Mouse (Mus musculus) forebrain, embryonic 12.5 days (tissue): Measurements from ENCODE around the gene Dynlrb1. TPM values are rescaled to one million over a fixed set of nuclear protein-coding genes. Genes with fewer than 3 reads are reported as not detected.

Experiments
- ATAC-seq: fragments of 200-750 bp; cut with Nextera tagmentation; 2 replicates; pipeline ENCODE4 v1.8.0; 2017; ENCODE audit warnings: moderate TSS enrichment; ENCODE audit not compliant: low FRiP score
- H3K27ac ChIP-seq: fragments of 300-500 bp; sonication (generic); 2 replicates; pipeline ENCODE4 v1.5.1; 2016; ENCODE audit warnings: mild to moderate bottlenecking
- H3K27me3 ChIP-seq: fragments of 300-500 bp; sonication (generic); 2 replicates; pipeline ENCODE4 v1.6.1; 2016; ENCODE audit warnings: mild to moderate bottlenecking
- H3K36me3 ChIP-seq: fragments of 300-500 bp; sonication (generic); replicated peaks from 2 replicates; pipeline ENCODE4 v1.6.1; 2016; ENCODE audit warnings: mild to moderate bottlenecking
- H3K4me1 ChIP-seq: fragments of 300-500 bp; sonication (generic); 2 replicates; pipeline ENCODE4 v1.6.1; 2016
- H3K4me2 ChIP-seq: fragments of 300-500 bp; sonication (generic); 2 replicates; pipeline ENCODE4 v1.6.1; 2016; ENCODE audit warnings: mild to moderate bottlenecking, moderate library complexity
- H3K4me3 ChIP-seq: fragments of 300-500 bp; sonication (generic); replicated peaks from 2 replicates; pipeline ENCODE4 v1.5.1; 2016; ENCODE audit warnings: mild to moderate bottlenecking
- H3K9ac ChIP-seq: fragments of 300-500 bp; sonication (generic); 2 replicates; pipeline ENCODE4 v1.6.1; 2016; ENCODE audit warnings: mild to moderate bottlenecking
- H3K9me3 ChIP-seq: fragments of 300-500 bp; sonication (generic); 2 replicates; pipeline ENCODE4 v1.6.1; 2016
- WGBS: fragments of 180-500 bp; shearing (Covaris S2); methylation state at CpG from one replicate; pipeline ENCODE4 v1.1.7; 2016; 5-methylcytosine and 5-hydroxymethylcytosine counted together
- polyA plus RNA-seq: library from polyadenylated mRNA; unstranded; fragments of >200 nt; fragmentation: Nextera tagmentation; extraction: Ambion mirVana; gene quantifications from 2 replicates; pipeline ENCODE4 v1.2.1, GENCODE M21; 2016

The Dynlrb1 gene
- polyA plus RNA-seq, 1 experiment from 2014 or later, result 447 TPM

DNA sequence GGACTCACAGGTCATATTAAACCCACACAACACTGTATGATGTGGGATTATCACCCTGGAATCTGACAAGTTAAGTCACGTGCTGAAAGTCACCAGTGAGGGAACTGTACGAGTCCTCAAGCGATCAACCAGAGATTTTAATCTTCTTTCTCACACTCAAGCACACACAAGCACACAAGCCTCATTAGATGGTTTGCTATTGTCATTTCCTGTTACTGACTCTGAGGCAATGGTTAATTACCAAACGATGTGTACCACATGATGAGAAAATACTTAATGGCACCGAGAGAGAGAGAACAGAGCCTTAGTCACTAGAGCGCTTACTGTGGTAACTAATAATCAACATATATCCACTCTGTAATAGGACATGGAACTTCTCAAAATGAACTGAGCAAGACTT, 49.4 kb downstream of the Dynlrb1 start:
- 82% methylated on average over 6 of the region's 6 CpGs for WGBS
- Histone ChIP-seq H3K4me1 (no peaks in the 10 kb centered on the region), H3K4me3 (no peak overlapping the region), H3K9ac (no peak overlapping the region), H3K4me2 (no peak overlapping the region), H3K27ac (no peak overlapping the region), H3K27me3 (no peaks in the 10 kb centered on the region), H3K9me3 (no peaks in the 10 kb centered on the region), H3K36me3 (peaks cover 35% of the 10 kb centered on the region)
- no peak for ATAC-seq

- no peak overlapping the region for H3K4me3 ChIP-seq
- H3K9ac ChIP-seq, result no peak overlapping the region
- peaks cover 53% of the 10 kb centered on the region for H3K36me3 ChIP-seq
- H3K4me2 ChIP-seq, result no peak overlapping the region
- 93% methylated on average over 4 of the region's 4 CpGs for WGBS
- no peak for ATAC-seq
- H3K27me3 ChIP-seq, result no peaks in the 10 kb centered on the region
- H3K9me3 ChIP-seq, result no peaks in the 10 kb centered on the region
- no peak overlapping the region for H3K27ac ChIP-seq
- no peaks in the 10 kb centered on the region for H3K4me1 ChIP-seq
These were observed 51.3 kb downstream of the Dynlrb1 start for GRCm38 (mm10) chr2:155287456-155288250.

- ATAC-seq, result no peak
- Histone ChIP-seq H3K4me3 (no peak overlapping the region), H3K9me3 (no peaks in the 10 kb centered on the region), H3K27me3 (no peaks in the 10 kb centered on the region), H3K9ac (no peak overlapping the region), H3K27ac (no peak overlapping the region), H3K4me1 (no peaks in the 10 kb centered on the region), H3K4me2 (no peak overlapping the region), H3K36me3 (peaks cover 43% of the 10 kb centered on the region)
- WGBS, result 90% methylated on average over 8 of the region's 8 CpGs
These were observed 53.7 kb downstream of the Dynlrb1 start for GRCm38 (mm10) chr2:155290066-155290465.

GRCm38 (mm10) chr2:155293382-155293781, 57.0 kb downstream of the Dynlrb1 start:
- Histone ChIP-seq H3K4me1 (no peaks in the 10 kb centered on the region), H3K4me3 (no peak overlapping the region), H3K9ac (no peak overlapping the region), H3K36me3 (peaks cover 69% of the 10 kb centered on the region), H3K27ac (no peak overlapping the region), H3K4me2 (no peak overlapping the region), H3K9me3 (no peaks in the 10 kb centered on the region), H3K27me3 (no peaks in the 10 kb centered on the region)
- 84% methylated on average over 2 of the region's 2 CpGs for WGBS
- ATAC-seq, result no peak

DNA sequence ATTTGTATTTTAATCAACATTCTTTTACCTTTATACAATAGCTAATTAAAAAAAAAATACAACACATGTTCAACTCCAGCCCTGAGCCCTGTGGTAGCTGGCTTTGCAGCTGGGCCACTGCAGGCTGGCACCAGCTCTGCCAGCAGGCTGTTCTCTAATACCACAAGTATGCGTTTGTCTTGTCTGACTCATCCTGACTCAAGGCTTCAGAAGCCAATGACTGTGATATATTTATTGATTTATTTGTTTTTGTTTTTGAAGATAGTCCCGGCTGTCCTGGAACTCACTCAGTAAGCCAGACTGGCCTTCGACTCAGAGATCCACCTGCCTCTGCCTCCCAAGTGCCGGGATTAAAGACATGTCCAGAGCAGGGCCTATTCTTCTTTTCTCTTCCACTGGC, 57.6 kb downstream of the Dynlrb1 start:
- Histone ChIP-seq H3K27me3 (no peaks in the 10 kb centered on the region), H3K4me1 (no peaks in the 10 kb centered on the region), H3K9ac (no peak overlapping the region), H3K9me3 (no peaks in the 10 kb centered on the region), H3K4me2 (no peak overlapping the region), H3K27ac (no peak overlapping the region), H3K4me3 (no peak overlapping the region), H3K36me3 (peaks cover 75% of the 10 kb centered on the region)
- ATAC-seq, result no peak
- 90% methylated on average over 4 of the region's 4 CpGs for WGBS

GRCm38 (mm10) chr2:155295453-155295852, 59.1 kb downstream of the Dynlrb1 start:
- H3K4me3 ChIP-seq, result no peak overlapping the region
- no peaks in the 10 kb centered on the region for H3K27me3 ChIP-seq
- WGBS, result 96% methylated on average over 6 of the region's 6 CpGs
- ATAC-seq, result no peak
- peaks cover 80% of the 10 kb centered on the region for H3K36me3 ChIP-seq
- H3K9me3 ChIP-seq, result no peaks in the 10 kb centered on the region
- no peak overlapping the region for H3K9ac ChIP-seq
- no peak overlapping the region for H3K27ac ChIP-seq
- H3K4me2 ChIP-seq, result no peak overlapping the region
- no peaks in the 10 kb centered on the region for H3K4me1 ChIP-seq

DNA sequence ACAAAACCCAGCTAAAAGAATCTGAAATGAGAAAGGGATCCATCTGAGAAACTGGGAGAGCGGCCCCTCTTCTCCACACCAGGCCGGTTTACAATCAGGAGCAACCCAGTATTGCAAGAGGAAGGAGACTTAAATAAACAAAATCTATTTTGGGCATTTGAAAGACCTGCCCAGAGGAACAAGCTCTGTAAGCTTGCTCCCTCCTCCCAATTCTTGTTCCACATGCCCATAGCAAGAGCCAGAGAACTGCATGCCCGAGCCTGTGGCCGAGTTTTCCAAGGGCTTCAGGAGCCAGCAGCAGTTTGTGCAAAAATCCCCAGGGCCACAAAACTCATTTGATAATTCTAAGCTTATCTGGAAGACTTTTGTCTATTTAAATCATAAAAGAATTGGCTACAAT, 63.2 kb downstream of the Dynlrb1 start:
- no peak overlapping the region for H3K4me2 ChIP-seq
- no peaks in the 10 kb centered on the region for H3K27me3 ChIP-seq
- H3K4me3 ChIP-seq, result no peak overlapping the region
- no peak for ATAC-seq
- no peaks in the 10 kb centered on the region for H3K4me1 ChIP-seq
- no peak overlapping the region for H3K27ac ChIP-seq
- H3K9ac ChIP-seq, result no peak overlapping the region
- WGBS, result 92% methylated on average over 4 of the region's 4 CpGs
- no peaks in the 10 kb centered on the region for H3K9me3 ChIP-seq
- peaks cover 57% of the 10 kb centered on the region for H3K36me3 ChIP-seq

Other genes with a start within 250 kb of the Dynlrb1 start
- gene Gm14226, start 218.3 kb upstream of the Dynlrb1 start, polyA plus RNA-seq, result 0.50 and 0.77 TPM in 2 replicates
- gene Ahcy, start 162.0 kb upstream of the Dynlrb1 start, polyA plus RNA-seq, result 61.2 and 62.6 TPM in 2 replicates
- 62.8 and 69.2 TPM in 2 replicates for gene Itch, start 103.0 kb upstream of the Dynlrb1 start, polyA plus RNA-seq
- gene Map1lc3a, start 39.8 kb downstream of the Dynlrb1 start, polyA plus RNA-seq, result 140 and 158 TPM in 2 replicates
- gene Pigu, start 120.9 kb downstream of the Dynlrb1 start, polyA plus RNA-seq, result 46.9 and 47.6 TPM in 2 replicates
- 79.5 and 95.0 TPM in 2 replicates for gene Trp53inp2, start 144.5 kb downstream of the Dynlrb1 start, polyA plus RNA-seq
- gene Ncoa6, start 237.4 kb downstream of the Dynlrb1 start, polyA plus RNA-seq, result 37.8 and 38.3 TPM in 2 replicates